Mouse (Mus musculus): Measurements from ENCODE around the gene Uaca.

The Uaca gene

GRCm38 (mm10) chr9:60837078-60837448, 42.7 kb downstream of the Uaca start:
- DNase-seq (ENCODE audit: extremely low spot score, low spot score): no peak

DNA sequence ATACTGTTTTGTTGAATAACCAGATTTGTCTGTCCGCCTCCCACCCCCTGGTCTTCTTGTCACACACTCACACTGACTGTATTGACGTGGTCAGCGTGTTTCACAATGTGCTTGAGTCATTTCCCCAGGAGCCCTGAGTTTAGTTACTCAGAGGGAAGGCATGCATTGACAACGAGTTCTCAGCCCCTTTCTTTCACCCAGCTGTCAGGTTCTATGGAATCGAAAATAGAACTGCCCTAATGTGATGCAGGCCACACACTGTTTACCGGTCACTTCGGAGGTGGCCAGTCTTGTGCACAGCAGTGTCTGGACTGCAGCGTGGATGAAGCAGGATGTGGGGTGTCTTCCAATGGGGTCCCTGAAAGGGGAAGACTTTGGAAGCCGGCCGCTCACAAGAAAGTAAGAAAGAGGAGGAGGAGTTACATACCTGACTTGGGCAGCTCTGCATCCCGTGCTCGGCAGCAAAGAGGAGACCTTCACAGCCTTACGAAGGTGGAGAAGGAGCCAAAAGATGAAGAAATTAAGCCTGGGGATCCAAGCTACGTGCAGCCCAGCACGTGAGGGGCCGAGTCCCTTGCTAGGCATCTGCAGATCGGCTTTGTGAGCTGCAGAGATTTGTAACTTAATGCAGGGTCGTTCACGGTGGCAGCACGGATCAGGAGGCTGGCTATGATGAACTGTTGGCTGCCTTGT, 43.3 kb downstream of the Uaca start:
- DNase-seq (ENCODE audit: extremely low spot score, low spot score): peak; percentile 33

- no peak for DNase-seq (ENCODE audit: extremely low spot score, low spot score)
Observed at GRCm38 (mm10) chr9:60838331-60838872, 44.1 kb downstream of the Uaca start.

GRCm38 (mm10) chr9:60841393-60841792, 47.1 kb downstream of the Uaca start:
- DNase-seq (ENCODE audit: extremely low spot score, low spot score): no peak

- no peak for DNase-seq (ENCODE audit: extremely low spot score, low spot score)
Observed at GRCm38 (mm10) chr9:60843415-60844076, 49.2 kb downstream of the Uaca start.

- DNase-seq (ENCODE audit: extremely low spot score, low spot score): no peak
Observed at GRCm38 (mm10) chr9:60848730-60849129, 54.4 kb downstream of the Uaca start.

DNA sequence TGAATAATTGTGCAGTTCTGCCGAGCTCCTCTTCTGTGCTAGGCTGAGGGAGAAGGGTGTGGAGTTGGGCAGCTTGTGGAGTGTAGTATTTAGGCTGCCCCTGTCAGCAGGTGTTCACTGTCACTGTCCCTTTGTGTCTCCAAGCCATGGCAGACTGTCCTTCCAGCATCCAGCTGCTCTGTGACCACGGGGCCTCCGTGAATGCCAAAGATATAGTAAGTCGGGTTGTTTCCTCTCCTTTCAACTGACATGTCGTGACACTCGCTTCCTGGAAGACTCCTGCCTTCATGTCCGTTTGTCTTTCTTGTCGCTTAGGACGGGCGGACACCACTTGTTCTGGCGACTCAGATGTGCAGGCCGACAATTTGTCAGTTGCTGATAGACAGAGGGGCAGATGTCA, 55.6 kb downstream of the Uaca start:
- DNase-seq (ENCODE audit: extremely low spot score, low spot score): no peak

DNA sequence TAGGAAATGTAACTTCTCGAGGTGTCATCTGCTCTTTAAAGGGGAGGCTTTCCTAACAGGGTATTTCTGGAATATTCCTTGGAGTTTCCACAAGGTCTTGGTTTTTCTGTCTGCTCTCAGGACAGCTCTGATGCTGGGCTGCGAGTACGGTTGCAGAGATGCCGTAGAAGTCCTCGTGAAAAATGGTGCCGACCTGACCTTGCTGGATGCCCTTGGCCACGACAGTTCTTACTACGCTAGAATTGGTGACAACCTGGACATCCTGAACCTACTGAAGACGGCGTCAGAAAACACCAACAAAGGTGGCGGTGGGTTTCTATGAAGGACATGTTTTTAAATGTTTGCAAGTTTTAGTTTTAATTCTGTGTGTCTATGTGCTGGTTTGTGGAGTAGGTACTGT, 59.9 kb downstream of the Uaca start:
- no peak for DNase-seq (ENCODE audit: extremely low spot score, low spot score)

- DNase-seq (ENCODE audit: extremely low spot score, low spot score): peak; percentile 55
Observed at GRCm38 (mm10) chr9:60857833-60858232, 63.5 kb downstream of the Uaca start.

- no peak for DNase-seq (ENCODE audit: extremely low spot score, low spot score)
Observed at GRCm38 (mm10) chr9:60858306-60858960, 64.1 kb downstream of the Uaca start.

DNA sequence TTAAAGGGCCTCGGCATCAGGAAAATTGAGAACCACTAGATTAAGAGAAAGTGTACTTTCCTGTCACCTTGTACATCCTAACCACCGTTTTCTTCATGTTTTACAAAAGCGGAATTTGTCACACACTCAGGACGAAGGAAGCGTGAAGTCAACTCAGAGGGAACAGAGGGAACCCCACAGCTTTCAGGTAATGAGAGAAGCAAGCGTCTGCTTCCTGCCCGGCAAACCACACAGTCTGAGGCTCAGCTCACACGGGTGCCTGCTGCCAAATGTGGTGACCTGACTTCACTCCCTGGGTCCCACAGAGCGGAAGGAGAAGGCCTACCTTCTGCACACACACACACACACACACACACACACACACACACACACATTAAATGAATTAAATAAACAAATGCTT, 64.7 kb downstream of the Uaca start:
- no peak for DNase-seq (ENCODE audit: extremely low spot score, low spot score)

GRCm38 (mm10) chr9:60861030-60861429, 66.7 kb downstream of the Uaca start:
- DNase-seq (ENCODE audit: extremely low spot score, low spot score): no peak

DNA sequence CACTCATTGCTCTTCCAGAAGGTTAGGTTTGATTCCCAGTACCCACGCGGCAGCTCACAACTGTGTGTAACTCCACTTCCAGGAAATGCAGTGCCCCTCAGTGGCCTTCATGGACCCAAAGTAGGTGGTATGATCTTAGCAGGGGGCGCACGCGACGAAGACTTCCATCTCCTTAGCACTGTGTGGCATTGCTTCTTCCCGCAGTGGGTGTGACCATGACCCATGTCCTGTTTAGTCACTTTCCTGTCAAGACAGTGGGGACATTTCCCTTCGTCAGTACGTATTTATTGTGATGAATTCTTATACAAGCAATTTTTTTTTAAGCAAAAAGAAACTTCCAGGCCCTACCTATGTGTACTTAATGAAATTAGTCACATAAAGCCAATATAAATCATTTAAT, 70.3 kb downstream of the Uaca start:
- DNase-seq (ENCODE audit: extremely low spot score, low spot score): no peak

GRCm38 (mm10) chr9:60865866-60866265, 71.5 kb downstream of the Uaca start:
- DNase-seq (ENCODE audit: extremely low spot score, low spot score): no peak

GRCm38 (mm10) chr9:60870451-60870850, 76.1 kb downstream of the Uaca start:
- DNase-seq (ENCODE audit: extremely low spot score, low spot score): no peak

DNA sequence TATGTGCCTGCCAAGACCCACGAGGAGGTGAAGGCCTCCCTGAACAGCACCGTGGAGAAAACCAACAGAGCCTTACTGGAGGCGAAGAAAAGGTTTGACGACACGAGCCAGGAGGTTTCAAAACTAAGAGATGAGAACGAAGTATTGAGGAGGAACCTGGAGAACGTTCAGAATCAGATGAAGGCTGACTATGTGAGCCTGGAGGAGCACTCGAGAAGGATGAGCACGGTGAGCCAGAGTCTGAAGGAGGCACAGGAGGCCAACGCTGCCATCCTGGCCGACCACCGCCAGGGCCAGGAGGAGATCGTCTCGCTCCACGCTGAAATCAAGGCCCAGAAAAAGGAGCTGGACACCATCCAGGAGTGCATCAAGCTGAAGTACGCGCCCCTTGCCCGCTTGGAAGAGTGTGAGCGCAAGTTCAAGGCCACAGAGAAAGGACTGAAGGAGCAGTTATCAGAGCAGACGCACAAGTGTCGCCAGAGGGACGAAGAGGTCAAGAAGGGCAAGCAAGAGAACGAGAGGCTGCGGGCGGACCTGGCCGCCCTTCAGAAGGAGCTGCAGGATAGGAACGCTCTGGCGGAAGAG, 76.7 kb downstream of the Uaca start:
- no peak for DNase-seq (ENCODE audit: extremely low spot score, low spot score)

GRCm38 (mm10) chr9:60873257-60874054, 79.1 kb downstream of the Uaca start:
- no peak for DNase-seq (ENCODE audit: extremely low spot score, low spot score)

GRCm38 (mm10) chr9:60874055-60874392, 79.7 kb downstream of the Uaca start:
- no peak for DNase-seq (ENCODE audit: extremely low spot score, low spot score)

DNA sequence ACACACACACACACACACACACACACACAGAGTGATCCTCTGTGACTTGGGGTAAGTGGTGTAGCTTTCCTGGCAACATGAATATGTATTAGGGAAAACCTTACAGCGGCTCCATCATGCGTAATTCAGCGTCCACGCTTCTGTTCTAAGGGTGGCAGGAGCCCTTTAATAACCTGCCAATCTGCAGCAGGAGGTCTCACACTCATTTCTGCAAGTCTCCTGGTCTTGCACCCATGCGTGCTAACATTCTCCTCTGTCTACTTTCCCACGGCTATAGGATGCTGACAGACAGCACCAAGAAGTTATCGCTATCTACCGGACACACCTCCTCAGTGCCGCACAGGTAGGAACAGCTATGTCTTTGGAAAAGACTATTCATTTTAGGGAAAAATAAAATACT, 81.7 kb downstream of the Uaca start:
- no peak for DNase-seq (ENCODE audit: extremely low spot score, low spot score)

DNA sequence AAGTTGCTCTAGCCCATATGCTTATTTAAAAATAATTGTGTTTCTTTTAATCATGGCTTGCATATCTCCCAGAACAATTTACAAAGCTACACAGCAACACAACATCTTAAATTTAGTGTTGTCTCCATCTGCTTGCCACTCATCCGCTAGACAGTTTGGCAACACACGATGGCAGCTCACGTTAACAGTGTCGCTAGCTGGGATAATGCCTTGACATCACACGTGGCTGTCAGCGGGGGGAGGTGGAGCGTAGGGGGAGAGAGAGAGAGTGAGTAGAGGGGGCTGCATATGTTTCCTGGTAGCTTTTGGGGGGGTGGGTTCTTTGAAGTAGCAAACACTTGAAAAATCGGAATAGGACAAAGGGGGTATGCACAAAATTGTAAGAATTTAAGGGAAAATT, 82.2 kb downstream of the Uaca start:
- DNase-seq (ENCODE audit: extremely low spot score, low spot score): no peak

GRCm38 (mm10) chr9:60878051-60878557, 83.8 kb downstream of the Uaca start:
- no peak for DNase-seq (ENCODE audit: extremely low spot score, low spot score)
